Mouse (Mus musculus): ENCODE data around the gene Twnk. TPM values are rescaled to one million over a fixed set of nuclear protein-coding genes. Genes with fewer than 3 reads are reported as not detected.

Gene Twnk
- total and polyA plus RNA-seq, 2 experiments from 2014 or later: 7.5 to 8.2 TPM

- peaks cover 31% of the 10 kb centered on the region for H3K4me1 ChIP-seq (ENCODE audit: insufficient read depth, low read length)
- no peak for ATAC-seq
- H3K9ac ChIP-seq (replicated peaks; ENCODE audit: low read length): peak overlapping the region; percentile 37; the same call in 1 of the 2 replicates
- DNase-seq (ENCODE audit: low spot score): no peak
- 0% methylated on average over 23 of the region's 25 CpGs for WGBS
- no peak for TF ChIP-seq CTCF (IDR thresholded peaks at IDR 0.05; ENCODE audit: low read depth)
- peak overlapping the region; percentile 83 for H3K4me2 ChIP-seq (ENCODE audit: low read depth, low read length)
- H3K27ac ChIP-seq: peak overlapping the region; percentile 20; the same call in 1 of the 2 replicates
- H3K4me3 ChIP-seq (ENCODE audit: low read length): peak overlapping the region; percentile 69
- no peaks in the 10 kb centered on the region; the same call in 1 of the 2 replicates for H3K27me3 ChIP-seq (ENCODE audit: insufficient read depth, low read length)
- no peaks in the 10 kb centered on the region for H3K9me3 ChIP-seq (ENCODE audit: low read length)
- peaks cover 18% of the 10 kb centered on the region; the same call in 1 of the 2 replicates for H3K36me3 ChIP-seq (ENCODE audit: insufficient read depth, low read length)
These were observed 9.5 kb downstream of the Twnk start for GRCm38 (mm10) chr19:45014981-45015402.

- H3K27ac ChIP-seq: peak overlapping the region; percentile 93
- H3K27me3 ChIP-seq (ENCODE audit: insufficient read depth, low read length): no peaks in the 10 kb centered on the region; the same call in 1 of the 2 replicates
- ATAC-seq (peak; percentile 14), DNase-seq (ENCODE audit: low spot score) (no peak)
- peaks cover 10% of the 10 kb centered on the region; the same call in 1 of the 2 replicates for H3K36me3 ChIP-seq (ENCODE audit: insufficient read depth, low read length)
- peak overlapping the region; percentile 69 for H3K4me3 ChIP-seq (ENCODE audit: low read length)
- H3K4me2 ChIP-seq (ENCODE audit: low read depth, low read length): peak overlapping the region; percentile 83
- peaks cover 31% of the 10 kb centered on the region for H3K4me1 ChIP-seq (ENCODE audit: insufficient read depth, low read length)
- no peak for TF ChIP-seq CTCF (IDR thresholded peaks at IDR 0.05; ENCODE audit: low read depth)
- 1% methylated on average over 34 of the region's 34 CpGs for WGBS
- peak overlapping the region; percentile 37 for H3K9ac ChIP-seq (replicated peaks; ENCODE audit: low read length)
- no peaks in the 10 kb centered on the region for H3K9me3 ChIP-seq (ENCODE audit: low read length)
These were observed 10.2 kb downstream of the Twnk start for GRCm38 (mm10) chr19:45015518-45016281.

- WGBS: 2% methylated on average over 17 of the region's 18 CpGs
These were observed 11.1 kb downstream of the Twnk start for GRCm38 (mm10) chr19:45016341-45017215.

GRCm38 (mm10) chr19:45017216-45017771 is 11.8 kb downstream of the Twnk start:
- Histone ChIP-seq H3K9me3 (ENCODE audit: low read length) (no peaks in the 10 kb centered on the region), H3K27me3 (ENCODE audit: insufficient read depth, low read length) (no peaks in the 10 kb centered on the region; the same call in 1 of the 2 replicates), H3K27ac (peak overlapping the region; percentile 93), H3K4me3 (ENCODE audit: low read length) (peak overlapping the region; percentile 69), H3K4me1 (ENCODE audit: insufficient read depth, low read length) (peaks cover 31% of the 10 kb centered on the region), H3K9ac (replicated peaks; ENCODE audit: low read length) (peak overlapping the region; percentile 75), H3K4me2 (ENCODE audit: low read depth, low read length) (peak overlapping the region; percentile 83), H3K36me3 (ENCODE audit: insufficient read depth, low read length) (no peaks in the 10 kb centered on the region; the same call in 1 of the 2 replicates)
- ATAC-seq (peak; percentile 73), DNase-seq (ENCODE audit: low spot score) (peak; percentile 92)
- under 1% methylated on average over 23 of the region's 27 CpGs for WGBS
- TF ChIP-seq CTCF (IDR thresholded peaks at IDR 0.05; ENCODE audit: low read depth): peak; percentile 69

More at GRCm38 (mm10) chr19:45016341-45017215, 11.1 kb downstream of the Twnk start:
- H3K9ac ChIP-seq (replicated peaks; ENCODE audit: low read length): peak overlapping the region; percentile 37; the same call in 1 of the 2 replicates
- DNase-seq (ENCODE audit: low spot score) (peak; percentile 86), ATAC-seq (peak; percentile 42)
- peak overlapping the region; percentile 69 for H3K4me3 ChIP-seq (ENCODE audit: low read length)
- 0 out of 2 replicates have a peak, but pooled peaks cover 3% of the 10 kb centered on the region for H3K36me3 ChIP-seq (ENCODE audit: insufficient read depth, low read length)
- H3K4me1 ChIP-seq (ENCODE audit: insufficient read depth, low read length): peaks cover 31% of the 10 kb centered on the region
- TF ChIP-seq CTCF (IDR thresholded peaks at IDR 0.05; ENCODE audit: low read depth): no peak
- H3K27ac ChIP-seq: peak overlapping the region; percentile 93
- H3K27me3 ChIP-seq (ENCODE audit: insufficient read depth, low read length): no peaks in the 10 kb centered on the region; the same call in 1 of the 2 replicates
- no peaks in the 10 kb centered on the region for H3K9me3 ChIP-seq (ENCODE audit: low read length)
- H3K4me2 ChIP-seq (ENCODE audit: low read depth, low read length): peak overlapping the region; percentile 83

GRCm38 (mm10) chr19:45017909-45018308 is 12.4 kb downstream of the Twnk start:
- WGBS: under 1% methylated on average over 45 of the region's 48 CpGs
- ATAC-seq (peak; percentile 79), DNase-seq (ENCODE audit: low spot score) (peak; percentile 92)
- no peaks in the 10 kb centered on the region for H3K9me3 ChIP-seq (ENCODE audit: low read length)
- H3K27ac ChIP-seq: peak overlapping the region; percentile 93
- peak overlapping the region; percentile 69 for H3K4me3 ChIP-seq (ENCODE audit: low read length)
- peak overlapping the region; percentile 75 for H3K9ac ChIP-seq (replicated peaks; ENCODE audit: low read length)
- no peaks in the 10 kb centered on the region; the same call in 1 of the 2 replicates for H3K36me3 ChIP-seq (ENCODE audit: insufficient read depth, low read length)
- peak overlapping the region; percentile 83 for H3K4me2 ChIP-seq (ENCODE audit: low read depth, low read length)
- peaks cover 31% of the 10 kb centered on the region for H3K4me1 ChIP-seq (ENCODE audit: insufficient read depth, low read length)
- no peak for TF ChIP-seq CTCF (IDR thresholded peaks at IDR 0.05; ENCODE audit: low read depth)
- no peaks in the 10 kb centered on the region; the same call in 1 of the 2 replicates for H3K27me3 ChIP-seq (ENCODE audit: insufficient read depth, low read length)

- no peaks in the 10 kb centered on the region; the same call in 1 of the 2 replicates for H3K27me3 ChIP-seq (ENCODE audit: insufficient read depth, low read length)
- peaks cover 31% of the 10 kb centered on the region for H3K4me1 ChIP-seq (ENCODE audit: insufficient read depth, low read length)
- peak; percentile 5; the same call in 1 of the 2 replicates for ATAC-seq
- no peak for TF ChIP-seq CTCF (IDR thresholded peaks at IDR 0.05; ENCODE audit: low read depth)
- peak overlapping the region; percentile 83 for H3K4me2 ChIP-seq (ENCODE audit: low read depth, low read length)
- H3K36me3 ChIP-seq (ENCODE audit: insufficient read depth, low read length): peaks cover under 1% of the 10 kb centered on the region; the same call in 1 of the 2 replicates
- H3K27ac ChIP-seq: peak overlapping the region; percentile 93
- peak overlapping the region; percentile 75 for H3K9ac ChIP-seq (replicated peaks; ENCODE audit: low read length)
- H3K4me3 ChIP-seq (ENCODE audit: low read length): peak overlapping the region; percentile 69
- WGBS: under 1% methylated on average over 11 of the region's 13 CpGs
- DNase-seq (ENCODE audit: low spot score): peak; percentile 46
- no peaks in the 10 kb centered on the region for H3K9me3 ChIP-seq (ENCODE audit: low read length)
These were observed 12.9 kb downstream of the Twnk start for GRCm38 (mm10) chr19:45018351-45018831.
